Mouse (Mus musculus): Measurements from ENCODE around the gene Gas6. TPM values are rescaled to one million over a fixed set of nuclear protein-coding genes. Genes with fewer than 3 reads are reported as not detected.

Gas6 gene
- 100 to 1,000 TPM; 115 to 126 TPM for total RNA-seq (2021)
- long read RNA-seq, experiment 1, transcript Gas6-201 (15 exons, 2,548 nt): major isoform, 80 of 104 reads
- long read RNA-seq, experiment 1, partial matches to known transcripts: 17 of 104 reads
- long read RNA-seq, experiment 1, other reads (novel, unspliced or antisense): 7 of 104 reads
- long read RNA-seq, experiment 2, transcript Gas6-201 (15 exons, 2,548 nt): major isoform, 75 of 103 reads
- long read RNA-seq, experiment 2, partial matches to known transcripts: 18 of 103 reads
- long read RNA-seq, experiment 2, other reads (novel, unspliced or antisense): 10 of 103 reads

DNA sequence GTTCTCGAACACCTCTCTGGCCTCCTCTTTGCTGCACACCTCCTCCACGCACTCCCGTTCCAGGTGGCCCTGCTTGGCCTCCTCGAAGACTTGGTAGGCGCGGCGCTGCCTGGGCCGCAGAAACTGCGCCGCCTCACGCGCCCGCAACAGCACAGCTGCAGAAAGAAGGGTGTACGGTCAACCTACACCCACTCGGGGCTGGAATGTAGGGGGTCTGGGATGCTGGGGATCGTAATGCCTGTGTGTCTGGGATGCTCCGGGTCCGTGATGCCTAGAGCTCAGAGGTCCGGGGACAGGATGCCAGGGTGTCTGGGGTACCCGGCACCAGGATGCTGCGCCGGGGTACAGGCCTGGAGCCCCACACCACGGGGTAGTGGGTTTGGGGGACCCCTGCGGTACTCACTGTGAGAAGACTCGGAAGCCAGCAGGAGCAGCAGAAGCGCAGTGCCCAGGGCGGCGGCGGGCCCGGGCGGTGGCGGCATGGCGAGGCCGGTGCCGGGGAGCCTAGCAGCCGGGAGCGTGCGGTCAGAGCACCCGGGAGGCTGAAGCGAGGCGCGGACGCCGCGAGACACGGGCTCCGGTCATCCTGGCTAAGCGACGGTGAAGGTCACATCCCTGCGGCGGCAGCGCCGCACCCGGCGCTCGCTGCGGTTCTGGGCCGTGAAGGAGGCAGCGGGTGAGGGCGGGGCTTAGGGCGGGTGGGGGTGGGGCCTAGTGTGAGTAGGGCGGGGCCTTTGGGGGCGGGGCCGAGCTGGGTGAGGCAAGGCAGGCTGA is at the start of gene Gas6:
TSS of gene Gas6 (minus strand) at position 633 of the 774 bp plus-strand sequence.
- peak in 1 of 2 experiments; percentile 70 for DNase-seq (ENCODE audit: low spot score in 2 of 2)
- intact Hi-C loops (cut with DNase I): loop anchor here (5.0 kb wide), 1 partner anchor 33 kb away; no protein-coding TSS in a partner anchor

DNA sequence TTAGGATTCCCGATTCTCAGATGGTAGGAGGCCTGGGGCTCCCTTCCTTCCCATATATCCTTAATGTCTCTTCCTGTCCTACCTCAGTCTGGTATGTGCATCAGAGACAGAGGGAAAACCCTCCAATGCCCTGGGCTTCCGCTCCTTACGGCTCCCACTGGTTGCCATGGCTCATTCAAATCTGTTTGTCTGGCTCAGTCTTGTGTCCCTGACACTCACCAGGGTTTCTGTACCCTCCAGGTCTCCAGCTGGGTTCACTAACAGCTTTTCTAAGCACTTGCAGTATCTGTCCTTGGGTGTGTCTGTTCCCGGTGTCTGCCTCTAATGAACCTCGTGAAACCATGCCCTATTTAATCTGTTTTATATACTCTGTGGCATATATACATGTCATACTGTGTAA is 47.2 kb upstream of the Gas6 start:
- intact Hi-C loops (cut with DNase I): no loop called here
- DNase-seq (ENCODE audit: low spot score in 2 of 2): no peak

DNA sequence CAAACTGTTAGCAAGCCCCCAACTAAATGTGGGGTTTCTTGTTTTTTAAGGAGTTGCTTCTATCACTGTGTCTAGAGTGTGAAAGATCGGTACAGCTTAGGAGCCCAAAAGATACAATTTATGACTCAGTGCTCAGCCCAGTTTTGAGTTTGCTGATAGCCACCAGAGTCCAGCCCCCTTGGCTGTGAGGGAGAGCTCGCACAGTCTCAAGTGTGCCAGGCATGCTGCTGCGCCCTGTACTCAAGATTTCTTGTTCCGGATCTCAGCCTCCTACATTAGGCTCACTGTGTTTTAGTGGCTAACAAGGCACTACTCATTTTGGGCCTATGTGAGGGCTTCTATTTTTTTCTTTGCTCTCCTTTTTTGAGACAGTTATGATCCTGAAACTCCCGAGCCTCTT is 45.8 kb upstream of the Gas6 start:
- no peak for DNase-seq (ENCODE audit: low spot score in 2 of 2)
- intact Hi-C loops (cut with DNase I): no loop called here

GRCm38 (mm10) chr8:13538821-13539220 is 44.5 kb upstream of the Gas6 start:
- peak; percentile 66 to 83 for DNase-seq (ENCODE audit: low spot score in 2 of 2)
- intact Hi-C loops (cut with DNase I): no loop called here

- no peak for DNase-seq (ENCODE audit: low spot score in 2 of 2)
- intact Hi-C loops (cut with DNase I): no loop called here
These were observed 42.8 kb upstream of the Gas6 start for GRCm38 (mm10) chr8:13537102-13537501.

DNA sequence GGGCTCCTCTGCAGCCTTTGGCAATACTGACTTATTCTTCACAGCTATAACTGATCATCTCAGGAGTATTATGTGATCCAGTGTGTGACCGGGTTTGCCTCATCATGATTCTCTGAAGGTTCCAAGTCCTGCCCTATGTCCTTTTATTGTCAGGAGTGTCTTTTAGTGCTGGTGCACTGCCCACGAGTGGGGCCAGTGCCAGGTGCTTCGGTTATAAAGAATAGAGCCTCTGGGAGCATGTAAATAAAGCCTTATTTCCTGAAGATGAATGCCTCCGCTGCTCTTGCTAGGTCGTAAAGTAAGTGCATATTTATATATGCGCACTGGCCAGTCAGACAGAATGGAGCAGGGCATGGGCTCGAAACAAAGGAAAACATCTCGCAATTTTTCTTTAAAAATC is 38.8 kb upstream of the Gas6 start:
- DNase-seq (ENCODE audit: low spot score in 2 of 2): no peak
- intact Hi-C loops (cut with DNase I): no loop called here

DNA sequence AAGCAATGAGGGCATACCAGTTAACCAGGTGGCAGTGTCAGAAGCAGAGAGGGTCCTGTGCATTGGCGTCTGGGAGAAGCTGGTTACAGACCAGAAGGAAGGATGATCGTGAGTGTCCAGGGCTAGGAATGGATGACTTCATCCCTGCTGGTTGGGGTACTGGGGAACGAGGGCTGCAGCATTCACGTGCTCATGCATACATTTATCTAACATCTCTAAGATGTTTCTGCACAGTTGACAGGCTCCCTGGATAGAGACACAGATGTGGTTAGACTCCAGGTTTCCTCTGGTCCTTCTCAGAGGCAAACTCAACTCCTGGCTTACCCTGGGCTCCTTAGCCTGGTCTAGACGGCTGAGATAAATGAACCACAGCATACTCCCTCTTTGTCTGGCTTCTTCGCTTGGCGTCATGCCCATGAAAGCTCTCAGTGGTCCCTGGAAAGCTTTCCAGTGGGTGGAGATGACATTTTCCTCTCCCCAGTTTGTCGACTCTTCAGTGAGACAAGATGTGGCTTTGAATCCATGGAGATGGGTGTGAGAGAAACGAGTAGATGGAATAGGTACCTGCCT is 37.4 kb upstream of the Gas6 start:
- intact Hi-C loops (cut with DNase I): no loop called here
- peak; percentile 26 to 51 for DNase-seq (ENCODE audit: low spot score in 2 of 2)

- DNase-seq (ENCODE audit: low spot score in 2 of 2): peak; percentile 72 to 80
- intact Hi-C loops (cut with DNase I): no loop called here
These were observed 36.7 kb upstream of the Gas6 start for GRCm38 (mm10) chr8:13530941-13531340.

- intact Hi-C loops (cut with DNase I): no loop called here
- DNase-seq (ENCODE audit: low spot score in 2 of 2): no peak
These were observed 36.1 kb upstream of the Gas6 start for GRCm38 (mm10) chr8:13530401-13530800.

DNA sequence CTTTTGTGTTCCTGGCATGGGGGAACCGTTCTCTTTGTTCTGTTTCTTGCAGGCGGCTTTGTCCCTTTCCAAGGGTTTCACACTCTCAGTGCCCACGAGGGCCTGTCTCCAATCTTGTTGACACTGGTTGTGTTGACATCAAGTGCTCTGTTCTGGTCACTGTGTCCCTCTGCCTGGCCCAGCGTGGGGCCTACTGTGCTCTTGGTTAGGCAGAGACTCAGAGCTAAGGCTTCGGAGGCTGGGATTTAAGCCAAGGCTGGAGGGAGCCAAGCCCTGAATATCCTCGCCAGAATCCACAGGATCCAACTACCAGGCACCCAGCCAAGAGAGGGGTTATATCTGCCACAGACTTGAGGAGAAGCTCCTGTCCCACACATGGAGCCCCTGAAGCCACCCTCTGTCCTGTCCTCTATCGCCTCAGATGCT is 35.6 kb upstream of the Gas6 start:
- intact Hi-C loops (cut with DNase I): loop anchor here (5.0 kb wide), 1 partner anchor 38 kb away; the partner anchor contains the start of gene Gas6
- DNase-seq (ENCODE audit: low spot score in 2 of 2): peak; percentile 75 to 79

DNA sequence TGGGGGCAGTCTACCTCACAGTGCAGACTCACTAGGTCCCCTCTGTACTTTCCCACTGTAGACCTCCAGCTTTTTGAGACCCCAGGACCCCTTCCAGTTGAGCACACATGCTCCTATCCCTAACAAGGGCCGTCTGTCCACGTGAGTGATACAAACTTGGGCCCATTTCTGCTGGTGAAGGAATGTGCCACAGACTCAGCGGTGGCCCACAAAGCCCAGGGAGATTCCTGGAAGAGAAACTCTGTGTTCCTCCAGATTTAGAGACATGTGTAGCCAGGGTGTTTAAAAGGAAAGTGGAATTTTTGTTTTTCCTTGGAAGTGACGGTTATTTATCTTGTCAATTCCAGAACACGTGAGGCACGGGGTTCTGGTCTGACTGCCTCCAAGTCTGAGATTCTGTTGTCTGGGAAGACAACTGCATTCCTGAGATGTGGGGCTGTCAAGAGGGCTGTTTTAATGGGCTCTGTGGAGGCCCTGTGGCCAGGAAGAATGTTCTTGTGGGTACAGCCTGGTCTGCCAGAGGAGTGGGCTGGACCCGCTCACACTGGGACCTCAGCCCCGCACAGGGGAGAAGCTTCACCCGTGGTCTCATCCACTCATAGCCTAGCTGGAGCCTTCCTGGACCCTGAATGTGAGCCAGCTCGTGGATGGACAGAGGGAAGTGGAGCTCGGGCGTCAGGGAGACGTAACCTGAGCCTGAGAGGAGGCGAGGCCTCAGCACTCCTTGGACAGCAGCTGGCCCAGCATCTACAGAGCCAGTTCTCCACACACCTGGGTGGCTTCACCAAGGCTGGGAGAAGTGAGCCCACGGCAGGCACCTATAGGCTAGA is 34.9 kb upstream of the Gas6 start:
- no peak for DNase-seq (ENCODE audit: low spot score in 2 of 2)
- intact Hi-C loops (cut with DNase I): loop anchor here (5.0 kb wide), 1 partner anchor 37 kb away; the partner anchor contains the start of gene Gas6

DNA sequence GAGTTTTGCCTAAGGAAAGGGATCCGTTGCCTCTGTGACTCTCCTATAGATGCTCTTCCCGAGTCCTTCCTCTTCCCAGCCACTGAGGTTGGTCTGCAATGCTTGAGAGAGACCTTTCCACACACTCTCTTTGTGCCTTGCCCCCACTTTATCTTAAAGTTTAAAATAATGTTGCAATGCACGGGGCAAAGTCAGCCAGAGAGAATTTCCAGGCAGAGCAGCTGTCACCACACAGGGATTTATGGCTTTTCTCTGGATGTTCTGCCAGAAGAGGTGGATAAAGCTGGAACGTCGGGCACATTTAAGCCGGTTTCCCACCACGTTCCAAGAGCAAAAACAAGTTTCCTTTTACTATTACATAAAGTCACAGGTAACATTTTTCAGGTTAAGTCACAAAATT is 27.1 kb upstream of the Gas6 start:
- intact Hi-C loops (cut with DNase I): no loop called here
- no peak for DNase-seq (ENCODE audit: low spot score in 2 of 2)

- intact Hi-C loops (cut with DNase I): no loop called here
- no peak for DNase-seq (ENCODE audit: low spot score in 2 of 2)
These were observed 26.1 kb upstream of the Gas6 start for GRCm38 (mm10) chr8:13520349-13520748.

DNA sequence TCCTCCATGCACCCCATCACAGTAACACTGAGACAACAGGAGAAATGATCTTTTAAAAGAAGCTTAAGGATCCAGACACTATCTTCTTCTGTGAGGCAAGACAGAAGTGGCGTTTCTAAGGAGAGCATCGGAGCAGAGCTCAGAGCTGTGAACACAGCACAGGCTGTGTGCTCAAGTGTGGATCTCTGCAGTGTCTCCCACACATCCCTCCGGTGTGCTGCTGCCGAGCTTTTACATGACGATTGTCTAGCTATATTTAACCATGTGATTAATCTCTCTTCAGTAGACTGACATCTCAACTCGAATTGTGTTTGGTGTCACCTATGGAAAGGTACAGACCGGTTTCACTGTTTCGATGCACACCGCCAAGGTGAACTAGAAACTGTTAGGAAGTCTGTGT is 25.2 kb upstream of the Gas6 start:
- DNase-seq (ENCODE audit: low spot score in 2 of 2): peak; percentile 42 to 74
- intact Hi-C loops (cut with DNase I): no loop called here

- intact Hi-C loops (cut with DNase I): no loop called here
These were observed 23.0 kb upstream of the Gas6 start for GRCm38 (mm10) chr8:13517284-13517781.

GRCm38 (mm10) chr8:13516728-13517127 is 22.4 kb upstream of the Gas6 start:
- intact Hi-C loops (cut with DNase I): no loop called here
- no peak for DNase-seq (ENCODE audit: low spot score in 2 of 2)

More at GRCm38 (mm10) chr8:13517284-13517781, 23.0 kb upstream of the Gas6 start:
- no peak for DNase-seq (ENCODE audit: low spot score in 2 of 2)

DNA sequence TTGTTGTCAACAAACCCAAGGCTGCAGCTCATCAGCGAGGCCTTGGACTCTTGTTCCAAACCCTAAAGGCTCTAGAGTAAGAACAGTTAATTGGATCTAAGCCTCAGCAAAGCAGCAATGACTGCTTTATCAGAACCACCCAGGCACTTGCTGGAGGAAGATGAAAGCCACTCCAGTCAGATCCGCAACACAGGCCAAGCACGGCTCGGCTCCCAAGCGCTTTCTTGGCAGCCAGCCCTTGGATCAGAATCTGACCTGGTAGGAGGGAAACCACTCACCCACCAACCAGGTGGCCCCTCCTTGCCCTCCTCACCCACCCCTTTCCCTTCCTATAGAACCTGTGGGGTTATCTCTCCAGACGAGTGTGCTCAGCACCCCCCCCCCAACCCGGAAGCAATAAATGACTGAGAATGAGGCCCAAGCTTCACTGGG is 21.7 kb upstream of the Gas6 start:
- DNase-seq (ENCODE audit: low spot score in 2 of 2): no peak
- intact Hi-C loops (cut with DNase I): no loop called here

- intact Hi-C loops (cut with DNase I): no loop called here
- no peak for DNase-seq (ENCODE audit: low spot score in 2 of 2)
These were observed 19.5 kb upstream of the Gas6 start for GRCm38 (mm10) chr8:13513556-13514370.
